Mouse (Mus musculus) left cerebral cortex, adult 11 months (tissue): ENCODE data around the gene Olfr1056.
"Not testable (repeated sequence)": the region's sequence is repeated elsewhere in the genome, so short reads cannot be mapped to it uniquely, and the experiment has no call there.

Experiments
- DNase-seq: peaks from one replicate; pipeline ENCODE4 v3.0.0; 2022; ENCODE audit warnings: low spot score

The Olfr1056 gene

GRCm38 (mm10) chr2:86362369-86362768 is at the start of gene Olfr1056:
Gene Olfr1056, minus strand, starts transcription at chr2:86362469.
- DNase-seq, result no peak

GRCm38 (mm10) chr2:86395114-86395513 is 32.8 kb upstream of the Olfr1056 start:
- DNase-seq, result no peak

GRCm38 (mm10) chr2:86388461-86388860 is 26.2 kb upstream of the Olfr1056 start, which contains the start of gene Olfr1058:
Gene Olfr1058, minus strand, starts transcription at chr2:86388561.
- not testable (repeated sequence) for DNase-seq

- no peak for DNase-seq
Measured at GRCm38 (mm10) chr2:86378293-86378692, 16.0 kb upstream of the Olfr1056 start, which contains the start of gene Olfr1057. Gene Olfr1057, minus strand, starts transcription at chr2:86378393.

- DNase-seq, result not testable (repeated sequence)
Measured at GRCm38 (mm10) chr2:86366342-86366741, 4.1 kb upstream of the Olfr1056 start.

GRCm38 (mm10) chr2:86351751-86352150 is 10.5 kb downstream of the Olfr1056 start:
- DNase-seq, result not testable (repeated sequence)

- DNase-seq, result no peak
Measured at GRCm38 (mm10) chr2:86350184-86350583, 12.1 kb downstream of the Olfr1056 start, which contains the start of gene Olfr1055. Gene Olfr1055, minus strand, starts transcription at chr2:86350284.

GRCm38 (mm10) chr2:86335333-86335732 is 26.9 kb downstream of the Olfr1056 start, which contains the start of gene Olfr1054:
Gene Olfr1054, minus strand, starts transcription at chr2:86335433.
- DNase-seq, result no peak

- DNase-seq, result no peak
Measured at GRCm38 (mm10) chr2:86315184-86315583, 47.1 kb downstream of the Olfr1056 start, which contains the start of gene Olfr1053. Gene Olfr1053, minus strand, starts transcription at chr2:86315284.
